In the genomic region with DNA sequence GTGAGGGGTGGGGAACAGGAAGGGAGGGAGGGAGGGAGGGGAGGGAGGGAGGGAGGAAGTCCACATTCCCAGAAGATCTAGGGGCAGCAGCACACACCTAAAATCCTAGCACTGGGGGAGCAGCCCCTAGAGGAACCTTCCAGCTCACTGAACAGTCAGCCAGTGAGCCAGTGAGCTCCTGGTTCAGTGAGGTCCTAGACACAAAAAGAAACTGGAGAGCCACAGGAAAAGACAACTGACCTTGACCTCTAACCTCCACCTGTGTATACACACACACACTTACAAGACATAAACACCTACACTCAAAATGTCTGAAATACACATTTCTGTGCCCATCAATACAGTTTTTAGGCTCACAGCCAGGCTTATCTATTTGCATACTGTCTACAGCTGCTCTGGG, we compare ENCODE assay signal across 14 mouse cellular contexts.
"Had no signal": no experiment of that assay in that cellular context is flagged by ENCODE, and none has a peak within 500 bp of the region (broad histone marks: within the 10 kb centered on the region; RNA-seq: fewer than 3 reads in every experiment).

No protein-coding gene starts in this region.

- H3K9me3 ChIP-seq: lung, embryonic 15.5 days; neural tube, embryonic 13.5 days had no signal

- H3K4me2 ChIP-seq: liver, embryonic 11.5 days; lung, embryonic 15.5 days; midbrain, embryonic 11.5 days; neural tube, embryonic 13.5 days had no signal

- H3K9ac ChIP-seq: liver, embryonic 14.5 days; lung, embryonic 15.5 days; neural tube, embryonic 13.5 days had no signal

- H3K4me3 ChIP-seq: lung, embryonic 15.5 days; neural tube, embryonic 13.5 days had no signal

- DNase-seq: kidney, adult 9 months; kidney, postnatal 14 days; kidney, postnatal 4 days; lung, adult 18-20 months; lung, postnatal 10 days; lung, postnatal 36 days; midbrain, embryonic 14.5 days; thymus, adult 18-20 months; thymus, postnatal 36 days had no signal

- H3K27me3 ChIP-seq: lung, embryonic 15.5 days; neural tube, embryonic 13.5 days had no signal

- H3K4me1 ChIP-seq: lung, embryonic 15.5 days; neural tube, embryonic 13.5 days had no signal

- H3K36me3 ChIP-seq: lung, embryonic 15.5 days; neural tube, embryonic 13.5 days had no signal

- H3K27ac ChIP-seq: liver, embryonic 14.5 days; lung, embryonic 15.5 days; neural tube, embryonic 13.5 days had no signal
